Mouse (Mus musculus) ovary, adult 18-20 months (tissue): ENCODE data around the gene Ndufb3.
"Not testable (repeated sequence)": the region's sequence is repeated elsewhere in the genome, so short reads cannot be mapped to it uniquely, and the experiment has no call there.

ENCODE experiments used
- DNase-seq: peaks from one replicate; pipeline ENCODE4 v3.0.0; 2022; ENCODE audit warnings: low spot score, mixed read lengths

The Ndufb3 gene

GRCm38 (mm10) chr1:58617978-58618668 lies 31.9 kb downstream of the Ndufb3 start:
- no peak for DNase-seq

- no peak for DNase-seq
These were observed 32.6 kb downstream of the Ndufb3 start for GRCm38 (mm10) chr1:58618766-58619165.

GRCm38 (mm10) chr1:58621251-58621650 lies 35.1 kb downstream of the Ndufb3 start:
- DNase-seq = peak; percentile 49

- DNase-seq = peak; percentile 28
These were observed 36.0 kb downstream of the Ndufb3 start for GRCm38 (mm10) chr1:58621996-58622748.

- not testable (repeated sequence) for DNase-seq
These were observed 42.7 kb downstream of the Ndufb3 start for GRCm38 (mm10) chr1:58628847-58629246.
